Mouse (Mus musculus) ES-Bruce4 (cell line): Measurements from ENCODE around the gene Elavl3.

ENCODE experiments used
- CTCF ChIP-seq: IDR thresholded peaks from one replicate; pipeline ENCODE4 v1.8.1; 2011; ENCODE audit warnings: low read depth, low read length
- POLR2A ChIP-seq: IDR thresholded peaks from one replicate; pipeline ENCODE4 v1.8.1; 2011; ENCODE audit warnings: low read length; ENCODE audit not compliant: insufficient read depth

DNA sequence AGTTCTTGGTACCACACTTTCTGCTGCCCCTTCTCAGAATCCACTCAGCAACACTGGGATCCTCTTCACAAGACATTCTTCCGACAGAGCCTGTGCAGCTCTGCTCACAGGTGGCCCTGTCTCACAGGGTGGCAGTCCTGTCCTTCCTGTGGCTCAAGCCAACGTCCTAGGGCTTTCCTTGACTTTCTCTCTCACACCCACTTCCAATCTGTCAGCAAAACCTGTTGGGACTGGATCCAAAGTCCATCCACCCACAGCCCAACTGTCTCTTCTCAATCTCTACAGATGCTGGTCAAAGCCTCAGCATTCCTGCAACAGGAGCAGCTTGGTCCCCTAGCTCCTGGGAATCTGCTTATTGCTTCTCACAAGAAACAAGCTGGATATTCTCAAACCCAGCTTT, 9.5 kb upstream of the Elavl3 start:
- TF ChIP-seq CTCF (no peak), POLR2A (no peak)
